Mouse (Mus musculus): ENCODE results near the gene Eomes.

The Eomes gene

DNA sequence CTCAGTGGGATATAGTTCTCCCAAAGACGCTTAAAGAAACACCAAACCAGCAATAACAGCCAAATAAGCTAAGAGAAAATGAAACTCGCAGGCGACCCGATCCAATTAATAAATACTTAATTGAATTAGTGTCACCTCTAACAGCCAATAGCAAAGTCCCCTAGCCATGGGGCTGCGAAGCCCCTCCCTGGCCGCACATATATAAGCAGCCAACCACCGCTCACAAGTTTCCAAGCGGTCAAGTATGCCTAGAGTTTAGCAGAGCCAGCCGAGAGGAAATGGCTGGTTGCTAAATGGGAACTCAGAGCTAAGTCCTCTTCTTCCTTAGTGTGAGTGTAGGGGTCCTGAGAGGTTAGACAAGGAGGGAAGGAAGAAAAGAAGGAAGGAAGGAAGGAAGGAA is at the start of gene Eomes:
TSS of gene Eomes (plus strand) at position 252 of the 400 bp plus-strand sequence.
- no peak for DNase-seq

GRCm38 (mm10) chr9:118444809-118445208 is 33.2 kb upstream of the Eomes start:
- no peak for DNase-seq

DNA sequence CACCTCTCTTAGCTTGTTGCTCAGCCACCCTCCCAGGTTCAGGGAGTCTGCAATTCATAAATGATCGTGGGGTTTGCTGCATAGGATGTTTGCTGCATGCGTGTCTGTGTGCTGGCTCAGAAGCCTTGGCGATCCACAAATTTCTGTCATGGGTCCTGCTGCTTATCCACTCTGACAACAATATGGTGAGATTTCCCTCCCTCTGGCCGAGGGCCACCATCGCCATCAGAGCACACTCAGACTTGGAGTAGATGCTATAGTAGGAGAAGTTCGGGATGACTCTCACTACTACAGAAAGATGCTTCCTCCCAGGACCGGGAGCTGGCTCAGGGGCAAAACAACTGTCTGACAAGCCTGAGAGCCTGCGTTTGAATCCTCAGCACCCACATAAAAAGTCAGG is 28.7 kb upstream of the Eomes start:
- DNase-seq = no peak

GRCm38 (mm10) chr9:118453427-118453826 is 24.6 kb upstream of the Eomes start:
- DNase-seq = no peak

DNA sequence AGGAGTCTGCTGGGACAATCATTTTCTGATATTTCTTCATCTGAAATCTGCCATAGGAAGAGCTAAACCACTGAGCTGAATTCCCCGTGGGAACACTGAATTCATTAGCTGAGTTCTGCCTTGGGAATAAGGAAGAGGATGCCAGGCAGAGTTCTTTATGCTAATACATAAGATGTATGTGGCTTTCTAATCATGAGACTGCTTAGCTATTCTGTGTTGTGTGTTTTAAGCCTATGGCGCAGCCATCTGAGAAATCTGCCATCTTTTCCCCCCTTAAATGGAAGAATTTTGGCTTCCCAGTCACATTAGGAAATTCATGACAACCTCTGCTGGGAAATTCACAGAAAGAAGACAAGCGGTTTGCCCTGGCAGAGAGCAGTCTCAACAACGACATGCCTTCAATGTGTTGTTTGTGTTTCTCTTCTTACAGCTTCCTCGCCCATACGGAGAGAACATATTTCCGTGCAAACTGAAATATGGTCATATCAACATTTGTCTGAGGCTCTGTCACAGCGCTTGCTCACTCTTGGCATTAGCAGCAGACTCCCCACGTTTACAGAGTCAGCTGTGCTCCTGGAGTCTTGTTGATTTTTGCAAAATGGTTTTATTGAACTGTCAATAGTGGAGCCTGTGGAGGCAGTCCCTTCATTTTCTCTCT is 22.7 kb upstream of the Eomes start:
- DNase-seq = no peak

DNA sequence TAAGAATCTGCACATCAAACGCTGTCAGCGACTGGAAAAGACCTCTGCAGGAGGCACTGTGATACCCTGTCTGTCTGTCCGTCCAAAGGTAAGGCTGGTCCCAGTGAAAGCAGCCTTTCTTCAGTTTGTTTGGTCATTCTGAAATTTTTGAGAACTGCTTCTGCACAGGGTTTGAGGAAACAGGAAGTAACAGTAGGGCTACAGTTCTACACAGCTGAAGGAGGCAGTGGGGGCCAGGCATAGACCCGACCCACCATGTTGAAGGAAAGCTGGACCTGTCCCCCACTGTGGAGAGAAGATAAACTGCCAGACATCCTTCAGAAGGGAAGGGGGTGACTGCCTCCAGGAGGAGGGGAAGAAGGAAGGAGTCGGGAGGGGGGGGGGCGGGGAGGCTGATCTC is 21.6 kb upstream of the Eomes start:
- no peak for DNase-seq

- no peak for DNase-seq
Measured at GRCm38 (mm10) chr9:118458039-118458438, 20.0 kb upstream of the Eomes start.

DNA sequence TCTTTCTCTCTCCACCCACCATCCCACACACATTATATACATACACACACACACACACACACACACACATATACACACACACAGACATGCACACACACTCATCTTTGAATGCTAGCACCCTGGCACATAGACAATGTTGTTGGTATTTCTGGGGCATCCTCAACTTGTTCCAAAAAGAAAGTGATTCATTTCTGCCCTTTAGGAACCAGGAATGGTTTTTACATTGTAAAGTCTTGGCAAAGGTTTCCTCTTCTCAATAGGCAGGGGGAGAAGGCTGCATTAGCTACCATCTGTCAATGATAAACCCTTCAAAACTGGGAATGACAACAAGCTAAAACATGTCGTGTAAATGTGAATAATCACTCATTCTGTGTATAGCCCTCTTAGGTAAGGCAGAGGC is 14.0 kb upstream of the Eomes start:
- no peak for DNase-seq

DNA sequence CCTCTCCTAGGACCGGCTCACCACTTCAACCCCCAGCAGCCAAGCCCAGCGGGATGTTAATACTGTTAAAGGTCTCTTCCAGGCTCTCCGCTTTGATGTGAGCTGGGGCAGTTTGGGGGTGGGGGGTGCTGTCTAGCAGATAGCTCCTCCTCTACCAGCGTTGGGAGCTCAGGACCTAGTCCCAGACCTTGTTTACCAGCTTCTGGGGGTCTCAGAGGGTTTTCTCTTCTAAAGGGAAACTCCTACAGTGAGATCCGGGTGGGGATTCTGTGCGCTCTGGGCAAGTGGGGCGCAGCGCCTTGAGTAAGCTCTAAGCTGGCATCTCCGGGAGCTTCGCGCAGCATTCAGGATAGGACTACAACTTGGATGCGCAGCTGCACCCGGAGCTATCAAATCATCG is 9.7 kb upstream of the Eomes start:
- DNase-seq = no peak

- DNase-seq = no peak
Measured at GRCm38 (mm10) chr9:118469272-118469671, 8.7 kb upstream of the Eomes start.

GRCm38 (mm10) chr9:118471296-118471695 is 6.7 kb upstream of the Eomes start:
- DNase-seq = no peak

DNA sequence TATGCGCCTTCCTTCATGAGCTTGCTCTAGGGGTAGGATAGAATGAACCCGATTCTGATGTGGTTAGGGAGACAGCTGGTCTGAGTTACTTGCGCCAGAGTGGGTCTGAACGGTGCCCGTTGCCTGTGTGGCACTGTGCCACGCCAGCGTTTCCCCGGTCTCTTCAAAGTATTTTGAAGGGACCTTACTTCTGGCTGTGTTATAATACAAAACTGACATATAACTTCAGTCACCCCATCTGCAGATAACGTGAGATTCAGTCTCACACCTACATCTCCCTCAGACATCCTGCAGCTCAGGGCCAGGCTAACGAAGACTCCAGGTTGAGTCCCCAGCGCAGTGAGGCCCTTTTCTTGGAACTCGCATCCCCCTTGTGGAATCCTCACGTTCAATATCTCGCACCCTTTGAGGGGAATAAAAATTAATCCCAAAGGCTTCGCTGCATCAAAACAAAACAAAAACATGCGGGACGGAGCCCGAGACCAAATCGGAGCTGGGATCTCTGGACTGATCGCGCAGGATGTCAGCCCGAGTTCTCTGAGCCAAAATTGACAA is 1.7 kb upstream of the Eomes start:
- DNase-seq = no peak

GRCm38 (mm10) chr9:118476766-118477271 is 1.2 kb upstream of the Eomes start:
- DNase-seq = no peak

DNA sequence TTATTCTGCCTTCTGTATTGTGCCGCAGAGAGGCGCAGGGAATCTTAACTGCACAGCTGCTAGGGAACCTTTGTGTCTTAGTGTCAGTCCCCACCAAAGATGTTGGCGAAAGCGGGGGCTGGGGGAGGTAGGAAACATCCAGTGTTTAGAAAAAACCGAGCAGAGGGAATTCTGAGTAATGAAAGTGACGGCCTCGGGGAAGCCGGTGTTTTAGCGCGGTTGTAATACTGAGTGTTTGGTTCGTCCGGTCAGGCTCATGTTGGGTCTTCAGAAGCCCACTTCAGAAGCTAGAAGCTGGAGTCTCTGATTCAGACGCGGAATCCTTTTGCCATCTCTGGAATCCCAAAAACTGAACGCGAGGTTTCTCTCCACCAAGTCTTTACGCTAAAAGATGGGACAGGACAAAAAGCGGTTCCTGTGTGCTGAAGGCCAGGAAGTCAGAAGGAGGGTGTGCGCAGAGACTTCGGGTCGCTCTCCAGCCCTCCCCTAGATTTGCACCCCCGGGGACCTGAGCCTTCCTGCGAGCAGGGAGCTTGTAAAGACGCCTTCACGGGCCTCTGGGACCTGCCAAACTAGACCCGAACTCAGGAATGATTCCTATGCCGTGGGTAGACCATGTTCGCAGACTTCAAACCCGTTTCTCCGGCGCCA is 606 bp upstream of the Eomes start:
- no peak for DNase-seq

DNA sequence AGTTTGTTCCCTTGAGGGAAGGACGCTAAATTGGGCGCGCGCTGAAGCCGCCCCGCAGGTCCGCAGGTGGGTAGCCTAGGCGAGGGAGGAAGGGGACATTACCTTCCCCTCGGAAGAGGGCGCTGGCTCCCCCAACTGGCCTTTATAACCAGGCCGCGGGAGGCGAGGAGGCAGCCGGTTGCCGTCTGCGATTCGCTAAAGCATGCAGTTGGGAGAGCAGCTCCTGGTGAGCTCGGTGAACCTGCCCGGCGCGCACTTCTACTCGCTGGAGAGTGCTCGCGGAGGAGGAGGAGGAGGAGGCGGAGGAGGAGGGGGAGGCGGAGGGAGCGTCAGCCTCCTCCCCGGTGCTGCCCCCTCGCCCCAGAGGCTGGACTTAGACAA is 436 bp downstream of the Eomes start:
- peak; percentile 49 for DNase-seq

DNA sequence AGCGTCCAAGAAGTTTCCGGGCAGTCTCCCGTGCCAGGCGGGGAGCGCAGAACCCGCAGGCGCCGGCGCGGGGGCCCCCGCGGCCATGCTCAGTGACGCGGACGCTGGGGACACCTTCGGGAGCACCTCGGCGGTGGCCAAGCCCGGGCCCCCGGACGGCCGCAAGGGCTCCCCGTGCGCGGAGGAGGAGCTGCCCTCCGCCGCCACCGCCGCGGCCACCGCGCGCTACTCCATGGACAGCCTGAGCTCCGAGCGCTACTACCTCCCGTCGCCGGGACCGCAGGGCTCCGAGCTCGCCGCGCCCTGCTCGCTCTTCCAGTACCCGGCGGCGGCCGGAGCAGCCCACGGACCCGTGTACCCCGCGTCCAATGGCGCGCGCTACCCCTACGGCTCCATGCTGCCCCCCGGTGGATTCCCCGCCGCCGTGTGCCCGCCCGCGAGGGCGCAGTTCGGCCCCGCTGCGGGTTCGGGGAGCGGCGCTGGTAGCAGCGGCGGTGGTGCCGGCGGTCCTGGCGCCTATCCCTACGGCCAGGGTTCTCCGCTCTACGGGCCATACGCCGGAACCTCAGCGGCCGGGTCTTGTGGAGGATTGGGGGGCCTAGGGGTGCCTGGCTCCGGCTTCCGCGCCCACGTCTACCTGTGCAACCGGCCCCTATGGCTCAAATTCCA is 961 bp downstream of the Eomes start:
- DNase-seq = peak; percentile 55

- no peak for DNase-seq
Measured at GRCm38 (mm10) chr9:118479508-118480291, 1.7 kb downstream of the Eomes start.

DNA sequence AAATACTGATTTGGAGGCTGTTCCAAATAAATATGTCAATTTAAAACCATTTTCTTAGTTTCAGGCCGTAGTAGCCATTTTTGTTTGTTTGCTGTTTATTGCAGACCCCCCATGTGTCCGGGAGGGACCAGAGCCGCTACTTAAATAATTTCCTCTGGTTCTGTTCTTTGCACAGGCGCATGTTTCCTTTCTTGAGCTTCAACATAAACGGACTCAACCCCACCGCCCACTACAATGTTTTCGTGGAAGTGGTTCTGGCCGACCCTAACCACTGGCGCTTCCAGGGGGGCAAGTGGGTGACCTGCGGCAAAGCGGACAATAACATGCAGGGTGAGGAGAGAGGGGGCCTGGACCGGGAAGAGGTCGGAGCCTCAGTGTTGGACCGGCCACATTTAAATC is 2.3 kb downstream of the Eomes start:
- no peak for DNase-seq

DNA sequence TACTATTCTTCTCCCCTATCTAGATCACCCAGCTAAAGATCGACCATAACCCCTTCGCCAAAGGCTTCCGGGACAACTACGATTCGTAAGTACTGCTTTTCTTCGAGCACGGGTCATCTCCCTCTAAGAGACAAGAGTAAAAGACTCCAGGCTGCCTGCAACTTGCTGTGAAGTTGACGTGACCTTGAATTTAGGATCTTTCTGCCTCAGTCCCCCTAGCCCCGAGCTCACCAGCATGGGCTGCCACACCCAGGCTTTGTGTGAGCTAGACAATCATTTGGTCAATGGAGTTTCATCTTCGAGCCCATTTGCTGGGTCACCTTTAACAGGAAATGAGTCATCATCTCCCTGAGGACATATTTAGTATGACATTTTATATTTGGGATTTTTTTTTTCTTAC is 4.2 kb downstream of the Eomes start:
- DNase-seq = no peak

- DNase-seq = no peak
Measured at GRCm38 (mm10) chr9:118486361-118487095, 8.5 kb downstream of the Eomes start.

- no peak for DNase-seq
Measured at GRCm38 (mm10) chr9:118487096-118487395, 9.0 kb downstream of the Eomes start.

- DNase-seq = no peak
Measured at GRCm38 (mm10) chr9:118487636-118488035, 9.6 kb downstream of the Eomes start.
